Mouse (Mus musculus): ENCODE measurements around the gene Myof. TPM values are rescaled to one million over a fixed set of nuclear protein-coding genes. Genes with fewer than 3 reads are reported as not detected.

Myof gene
- total RNA-seq (2014; rRNA removed) = 2.1 TPM in 2 replicates
- 0.48 and 0.60 TPM in 2 replicates for polyA plus RNA-seq (2012; rRNA removed)

- Histone ChIP-seq H3K27ac (replicated peaks; ENCODE audit: insufficient read depth, low read depth, low read length) (no peak within 1 kb of the TSS), H3K36me3 (ENCODE audit: control insufficient read depth, insufficient read depth, low read length) (no peaks in the 10 kb centered on the region), H3K4me3 (ENCODE audit: insufficient read depth, low read depth, low read length) (peak within 1 kb of the TSS; percentile 49), H3K9ac (ENCODE audit: low read depth, low read length) (peak within 1 kb of the TSS; percentile 40; the same call in 1 of the 2 replicates), H3K27me3 (ENCODE audit: control insufficient read depth, insufficient read depth, low read length) (no peaks in the 10 kb centered on the region), H3K4me1 (ENCODE audit: control insufficient read depth, insufficient read depth, low read length) (no peaks in the 10 kb centered on the region; the same call in 1 of the 2 replicates), H3K79me2 (ENCODE audit: control insufficient read depth, insufficient read depth, low read length) (no peaks in the 10 kb centered on the region)
- peak; percentile 16 for DNase-seq (ENCODE audit: extremely low read depth, low read depth, low spot score)
- TF ChIP-seq POLR2A (IDR thresholded peaks at IDR 0.05; ENCODE audit: extremely low read depth, insufficient read depth, low read length) = no peak
- 0 out of 2 replicates have a peak, but pooled peaks have one; percentile 10 for TF ChIP-seq CTCF (IDR thresholded peaks at IDR 0.05; ENCODE audit: low read depth, low read length)
- under 1% methylated on average over 28 of the region's 28 CpGs for WGBS
Measured at GRCm38 (mm10) chr19:38043281-38043981, at the start of gene Myof. Gene Myof, minus strand, starts transcription at chr19:38043577.

- Histone ChIP-seq H3K36me3 (ENCODE audit: control insufficient read depth, insufficient read depth, low read length) (no peaks in the 10 kb centered on the region), H3K27me3 (ENCODE audit: control insufficient read depth, insufficient read depth, low read length) (no peaks in the 10 kb centered on the region), H3K79me2 (ENCODE audit: control insufficient read depth, insufficient read depth, low read length) (no peaks in the 10 kb centered on the region), H3K4me1 (ENCODE audit: control insufficient read depth, insufficient read depth, low read length) (no peaks in the 10 kb centered on the region), H3K27ac (replicated peaks; ENCODE audit: insufficient read depth, low read depth, low read length) (no peak overlapping the region), H3K9ac (ENCODE audit: low read depth, low read length) (no peak overlapping the region), H3K4me3 (ENCODE audit: insufficient read depth, low read depth, low read length) (no peak overlapping the region)
- no peak for TF ChIP-seq CTCF (IDR thresholded peaks at IDR 0.05; ENCODE audit: low read depth, low read length)
- no peak for TF ChIP-seq POLR2A (IDR thresholded peaks at IDR 0.05; ENCODE audit: extremely low read depth, insufficient read depth, low read length)
- WGBS = 68% methylated on average over 4 of the region's 4 CpGs
- DNase-seq (ENCODE audit: extremely low read depth, low read depth, low spot score) = no peak
Measured at GRCm38 (mm10) chr19:38091512-38091985, 48.2 kb upstream of the Myof start.

- TF ChIP-seq POLR2A (IDR thresholded peaks at IDR 0.05; ENCODE audit: extremely low read depth, insufficient read depth, low read length) (no peak), CTCF (IDR thresholded peaks at IDR 0.05; ENCODE audit: low read depth, low read length) (no peak)
- peak; percentile 30 for DNase-seq (ENCODE audit: extremely low read depth, low read depth, low spot score)
- no peak overlapping the region for H3K9ac ChIP-seq (ENCODE audit: low read depth, low read length)
- H3K79me2 ChIP-seq (ENCODE audit: control insufficient read depth, insufficient read depth, low read length) = no peaks in the 10 kb centered on the region
- H3K27me3 ChIP-seq (ENCODE audit: control insufficient read depth, insufficient read depth, low read length) = no peaks in the 10 kb centered on the region
- no peak overlapping the region for H3K4me3 ChIP-seq (ENCODE audit: insufficient read depth, low read depth, low read length)
- H3K36me3 ChIP-seq (ENCODE audit: control insufficient read depth, insufficient read depth, low read length) = no peaks in the 10 kb centered on the region
- H3K27ac ChIP-seq (replicated peaks; ENCODE audit: insufficient read depth, low read depth, low read length) = no peak overlapping the region
- 36% methylated on average over 8 of the region's 8 CpGs for WGBS
- no peaks in the 10 kb centered on the region for H3K4me1 ChIP-seq (ENCODE audit: control insufficient read depth, insufficient read depth, low read length)
Measured at GRCm38 (mm10) chr19:38089358-38089757, 46.0 kb upstream of the Myof start.

- peak; percentile 80 for DNase-seq (ENCODE audit: extremely low read depth, low read depth, low spot score)
- 17% methylated on average over 11 of the region's 11 CpGs for WGBS
- Histone ChIP-seq H3K9ac (ENCODE audit: low read depth, low read length) (no peak overlapping the region), H3K36me3 (ENCODE audit: control insufficient read depth, insufficient read depth, low read length) (no peaks in the 10 kb centered on the region), H3K27ac (replicated peaks; ENCODE audit: insufficient read depth, low read depth, low read length) (no peak overlapping the region), H3K4me1 (ENCODE audit: control insufficient read depth, insufficient read depth, low read length) (no peaks in the 10 kb centered on the region), H3K4me3 (ENCODE audit: insufficient read depth, low read depth, low read length) (no peak overlapping the region), H3K79me2 (ENCODE audit: control insufficient read depth, insufficient read depth, low read length) (no peaks in the 10 kb centered on the region), H3K27me3 (ENCODE audit: control insufficient read depth, insufficient read depth, low read length) (no peaks in the 10 kb centered on the region)
- TF ChIP-seq CTCF (IDR thresholded peaks at IDR 0.05; ENCODE audit: low read depth, low read length) = peak; percentile 85
- no peak for TF ChIP-seq POLR2A (IDR thresholded peaks at IDR 0.05; ENCODE audit: extremely low read depth, insufficient read depth, low read length)
Measured at GRCm38 (mm10) chr19:38086948-38087551, 43.7 kb upstream of the Myof start.

- Histone ChIP-seq H3K4me1 (ENCODE audit: control insufficient read depth, insufficient read depth, low read length) (no peaks in the 10 kb centered on the region), H3K27me3 (ENCODE audit: control insufficient read depth, insufficient read depth, low read length) (no peaks in the 10 kb centered on the region), H3K79me2 (ENCODE audit: control insufficient read depth, insufficient read depth, low read length) (no peaks in the 10 kb centered on the region), H3K4me3 (ENCODE audit: insufficient read depth, low read depth, low read length) (no peak overlapping the region), H3K36me3 (ENCODE audit: control insufficient read depth, insufficient read depth, low read length) (no peaks in the 10 kb centered on the region), H3K9ac (ENCODE audit: low read depth, low read length) (no peak overlapping the region), H3K27ac (replicated peaks; ENCODE audit: insufficient read depth, low read depth, low read length) (no peak overlapping the region)
- no peak for DNase-seq (ENCODE audit: extremely low read depth, low read depth, low spot score)
- 91% methylated on average over 4 of the region's 4 CpGs for WGBS
- TF ChIP-seq CTCF (IDR thresholded peaks at IDR 0.05; ENCODE audit: low read depth, low read length) = no peak
- no peak for TF ChIP-seq POLR2A (IDR thresholded peaks at IDR 0.05; ENCODE audit: extremely low read depth, insufficient read depth, low read length)
Measured at GRCm38 (mm10) chr19:38085841-38086240, 42.5 kb upstream of the Myof start.

Measured in liver, adult 2 months (tissue).